Mouse (Mus musculus) liver, postnatal 0 days (tissue): ENCODE data around the gene Shtn1. TPM values are rescaled to one million over a fixed set of nuclear protein-coding genes. Genes with fewer than 3 reads are reported as not detected.
A peak's percentile ranks its signal among the peaks of the same experiment; 100 is the strongest.

Experiments
- ATAC-seq: fragments of 200-750 bp; cut with Nextera tagmentation; 2 replicates; pipeline ENCODE4 v1.8.0; 2017; ENCODE audit warnings: mild to moderate bottlenecking, moderate library complexity
- DNase-seq: peaks from one replicate; pipeline ENCODE4 v3.0.0-alpha.2; 2016
- H3K27ac ChIP-seq: fragments of 300-500 bp; sonication (generic); 2 replicates; pipeline ENCODE4 v1.5.1; 2014; ENCODE audit warnings: antibody characterized with exemption, moderate library complexity, mild to moderate bottlenecking, low read depth
- H3K27me3 ChIP-seq: fragments of 300-500 bp; sonication (generic); 2 replicates; pipeline ENCODE4 v1.6.1; 2014; ENCODE audit warnings: low read length, control low read depth, mixed read lengths; ENCODE audit not compliant: insufficient read depth
- H3K36me3 ChIP-seq: fragments of 300-500 bp; sonication (generic); replicated peaks from 2 replicates; pipeline ENCODE4 v1.6.1; 2014; ENCODE audit warnings: mild to moderate bottlenecking, control low read depth, low read length, moderate library complexity, mixed read lengths; ENCODE audit not compliant: insufficient read depth
- H3K4me1 ChIP-seq: fragments of 300-500 bp; sonication (generic); 2 replicates; pipeline ENCODE4 v1.6.1; 2014; ENCODE audit warnings: antibody characterized with exemption, mild to moderate bottlenecking, control low read depth; ENCODE audit not compliant: insufficient read depth
- H3K4me2 ChIP-seq: fragments of 300-500 bp; sonication (generic); 2 replicates; pipeline ENCODE4 v1.6.1; 2014; ENCODE audit warnings: low read depth, mild to moderate bottlenecking, low read length, moderate library complexity, mixed read lengths
- H3K4me3 ChIP-seq: fragments of 300-500 bp; sonication (generic); 2 replicates; pipeline ENCODE4 v1.5.1; 2014; ENCODE audit warnings: low read depth, low read length
- H3K9ac ChIP-seq: fragments of 300-500 bp; sonication (generic); replicated peaks from 2 replicates; pipeline ENCODE4 v1.6.1; 2014; ENCODE audit warnings: mild to moderate bottlenecking, moderate library complexity
- H3K9me3 ChIP-seq: fragments of 300-500 bp; sonication (generic); 2 replicates; pipeline ENCODE4 v1.6.1; 2016; ENCODE audit warnings: mild to moderate bottlenecking, control low read depth, low read length, mixed read lengths
- CTCF ChIP-seq: sonication (generic); IDR thresholded peaks from 2 replicates; pipeline ENCODE4 v1.5.1; 2016; ENCODE audit warnings: antibody characterized with exemption, low read depth
- EP300 ChIP-seq: IDR thresholded peaks from 2 replicates; pipeline ENCODE4 v1.6.1; 2016; ENCODE audit warnings: antibody characterized with exemption, low read depth, mild to moderate bottlenecking
- WGBS: fragments of 180-500 bp; shearing (Covaris S2); extraction: QIAGEN DNeasy Blood & Tissue Kit; methylation state at CpG from one replicate; pipeline ENCODE4 v1.1.7; 2014; ENCODE audit not compliant: insufficient replicate concordance; 5-methylcytosine and 5-hydroxymethylcytosine counted together
- polyA plus RNA-seq: library from polyadenylated mRNA; unstranded; fragments of >200 nt; fragmentation: Nextera tagmentation; extraction: Ambion mirVana; gene quantifications from 2 replicates; pipeline ENCODE4 v1.2.1, GENCODE M21; 2015

Gene Shtn1
- polyA plus RNA-seq, 1 experiment from 2014 or later: 2.9 TPM

GRCm38 (mm10) chr19:58980056-58980440 is 95.9 kb downstream of the Shtn1 start:
- ATAC-seq: no peak
- Histone ChIP-seq H3K9ac (no peak overlapping the region), H3K36me3 (no peaks in the 10 kb centered on the region), H3K4me1 (no peaks in the 10 kb centered on the region), H3K4me2 (no peak overlapping the region), H3K27ac (no peak overlapping the region), H3K4me3 (no peak overlapping the region), H3K27me3 (no peaks in the 10 kb centered on the region), H3K9me3 (no peaks in the 10 kb centered on the region)
- no peak for TF ChIP-seq CTCF
- TF ChIP-seq EP300: no peak
- no peak for DNase-seq
- 68% methylated on average over 5 of the region's 5 CpGs for WGBS

- Histone ChIP-seq H3K27ac (no peak overlapping the region), H3K36me3 (no peaks in the 10 kb centered on the region), H3K9me3 (no peaks in the 10 kb centered on the region), H3K9ac (no peak overlapping the region), H3K4me2 (0 out of 2 replicates have a peak overlapping the region, but pooled peaks have one; percentile 9), H3K27me3 (no peaks in the 10 kb centered on the region), H3K4me1 (no peaks in the 10 kb centered on the region), H3K4me3 (no peak overlapping the region)
- no peak for TF ChIP-seq EP300
- TF ChIP-seq CTCF: no peak
- ATAC-seq (no peak), DNase-seq (no peak)
- 66% methylated on average over 13 of the region's 13 CpGs for whole genome bisulfite sequencing
Measured at GRCm38 (mm10) chr19:58979436-58980055, 96.4 kb downstream of the Shtn1 start.

GRCm38 (mm10) chr19:58978401-58979171 is 97.3 kb downstream of the Shtn1 start:
- no peak overlapping the region for H3K4me3 ChIP-seq
- DNase-seq (no peak), ATAC-seq (peak; percentile 76)
- H3K4me1 ChIP-seq: no peaks in the 10 kb centered on the region
- 36% methylated on average over 11 of the region's 11 CpGs for WGBS
- no peaks in the 10 kb centered on the region for H3K36me3 ChIP-seq
- H3K27me3 ChIP-seq: no peaks in the 10 kb centered on the region
- H3K9me3 ChIP-seq: no peaks in the 10 kb centered on the region
- no peak for TF ChIP-seq EP300
- no peak for TF ChIP-seq CTCF
- peak overlapping the region; percentile 29; the same call in 1 of the 2 replicates for H3K4me2 ChIP-seq
- H3K9ac ChIP-seq: no peak overlapping the region
- no peak overlapping the region for H3K27ac ChIP-seq

- no peak for DNase-seq
- no peaks in the 10 kb centered on the region for H3K27me3 ChIP-seq
- TF ChIP-seq CTCF: no peak
- no peak for TF ChIP-seq EP300
- H3K27ac ChIP-seq: no peak overlapping the region
- 67% methylated on average over 11 of the region's 11 CpGs for WGBS
- H3K9me3 ChIP-seq: no peaks in the 10 kb centered on the region
- H3K4me3 ChIP-seq: no peak overlapping the region
- H3K36me3 ChIP-seq: no peaks in the 10 kb centered on the region
- ATAC-seq: no peak
- no peak overlapping the region for H3K4me2 ChIP-seq
- no peaks in the 10 kb centered on the region for H3K4me1 ChIP-seq
- no peak overlapping the region for H3K9ac ChIP-seq
Measured at GRCm38 (mm10) chr19:58975216-58975863, 100.6 kb downstream of the Shtn1 start.

GRCm38 (mm10) chr19:58974126-58974525 is 101.8 kb downstream of the Shtn1 start:
- TF ChIP-seq EP300: no peak
- no peak for TF ChIP-seq CTCF
- H3K4me1 ChIP-seq: no peaks in the 10 kb centered on the region
- H3K9ac ChIP-seq: no peak overlapping the region
- H3K27ac ChIP-seq: no peak overlapping the region
- no peak for DNase-seq
- WGBS: 77% methylated on average over 8 of the region's 8 CpGs
- no peak overlapping the region for H3K4me3 ChIP-seq
- ATAC-seq: no peak
- no peak overlapping the region for H3K4me2 ChIP-seq
- H3K36me3 ChIP-seq: no peaks in the 10 kb centered on the region
- no peaks in the 10 kb centered on the region for H3K9me3 ChIP-seq
- H3K27me3 ChIP-seq: no peaks in the 10 kb centered on the region

- no peak for ATAC-seq
- TF ChIP-seq EP300: no peak
- no peak for TF ChIP-seq CTCF
Measured at GRCm38 (mm10) chr19:58970826-58971225, 105.1 kb downstream of the Shtn1 start.

More at GRCm38 (mm10) chr19:58970826-58971225, 105.1 kb downstream of the Shtn1 start:
- DNase-seq: no peak
- Histone ChIP-seq H3K4me3 (no peak overlapping the region), H3K4me2 (no peak overlapping the region), H3K4me1 (no peaks in the 10 kb centered on the region), H3K9ac (no peak overlapping the region), H3K36me3 (no peaks in the 10 kb centered on the region), H3K27ac (no peak overlapping the region), H3K9me3 (no peaks in the 10 kb centered on the region), H3K27me3 (0 out of 2 replicates have a peak, but pooled peaks cover 3% of the 10 kb centered on the region)
- WGBS: 76% methylated on average over 13 of the region's 13 CpGs
